Mouse (Mus musculus) frontal cortex, postnatal 14 days (tissue): ENCODE data around the gene Alms1.
"Not testable (repeated sequence)": the region's sequence is repeated elsewhere in the genome, so short reads cannot be mapped to it uniquely, and the experiment has no call there.

Experiments used
- DNase-seq, 2 experiments: peaks; one replicate each; pipeline ENCODE4 v3.0.0; 2022; ENCODE audit warnings: low spot score in 2 of 2

Alms1 gene

GRCm38 (mm10) chr6:85713105-85713504 lies 125.8 kb downstream of the Alms1 start, which contains the start of gene Nat8f7:
Gene Nat8f7, minus strand, starts transcription at chr6:85713205.
- not testable (repeated sequence) for DNase-seq
